Mouse (Mus musculus) liver, postnatal 0 days (tissue): ENCODE data around the gene Polq.

Source experiments
- CTCF ChIP-seq: sonication (generic); IDR thresholded peaks from 2 replicates; pipeline ENCODE4 v1.5.1; 2016; ENCODE audit warnings: antibody characterized with exemption, low read depth
- EP300 ChIP-seq: IDR thresholded peaks from 2 replicates; pipeline ENCODE4 v1.6.1; 2016; ENCODE audit warnings: antibody characterized with exemption, low read depth, mild to moderate bottlenecking

- TF ChIP-seq CTCF (no peak), EP300 (no peak)
These were observed 23.5 kb upstream of the Polq start for GRCm38 (mm10) chr16:36988066-36988465.
